Mouse (Mus musculus) erythroblast, embryonic 14.5 days (primary cell): Measurements from ENCODE around the gene Sec23a.

Experiments used
- GATA1 ChIP-seq: IDR thresholded peaks from 2 replicates; pipeline ENCODE4 v1.6.1; 2012; ENCODE audit warnings: low read length, inconsistent platforms, mixed read lengths
- TAL1 ChIP-seq: IDR thresholded peaks from 3 replicates; pipeline ENCODE4 v1.6.1; 2012; ENCODE audit warnings: low read length, inconsistent platforms, mixed read lengths

- TF ChIP-seq GATA1 (no peak), TAL1 (no peak)
These were observed 884 bp upstream of the Sec23a start for GRCm38 (mm10) chr12:59012710-59013091.
